Mouse (Mus musculus): ENCODE data around the gene Rarres1. TPM values are rescaled to one million over a fixed set of nuclear protein-coding genes. Genes with fewer than 3 reads are reported as not detected.

Rarres1 gene
- total and polyA plus RNA-seq, 3 experiments = not detected

GRCm38 (mm10) chr3:67553927-67554448, 38.7 kb upstream of the Rarres1 start:
- H3K79me2 ChIP-seq (ENCODE audit: control insufficient read depth, insufficient read depth, low read length, poor library complexity) = no peaks in the 10 kb centered on the region
- H3K27me3 ChIP-seq (ENCODE audit: control insufficient read depth in 1 of 2, insufficient read depth in 2 of 2, low read length in 2 of 2) = no peaks in the 10 kb centered on the region; a peak in 1 of 4 replicates
- no peak overlapping the region for H3K4me3 ChIP-seq (ENCODE audit: control insufficient read depth in 1 of 2, insufficient read depth in 1 of 2, low read depth in 2 of 2, low read length in 2 of 2)
- H3K9ac ChIP-seq (ENCODE audit: control insufficient read depth, low read depth, low read length, poor library complexity, severe bottlenecking) = no peak overlapping the region
- H3K4me1 ChIP-seq (ENCODE audit: control insufficient read depth in 1 of 2, insufficient read depth in 2 of 2, low read length in 2 of 2) = no peaks in the 10 kb centered on the region
- no peak for DNase-seq (ENCODE audit: low read depth, low spot score)
- TF ChIP-seq SMC3 (IDR thresholded peaks at IDR 0.05; ENCODE audit: low read depth, low read length) (no peak), USF2 (IDR thresholded peaks at IDR 0.05; ENCODE audit: borderline replicate concordance in 1 of 2, insufficient read depth in 1 of 2, low read depth in 1 of 2, low read length in 2 of 2) (no peak), JUND (IDR thresholded peaks at IDR 0.05; ENCODE audit: low read depth, low read length) (no peak), HCFC1 (IDR thresholded peaks at IDR 0.05; ENCODE audit: low read depth, low read length) (no peak), NELFE (IDR thresholded peaks at IDR 0.05; ENCODE audit: low read depth, low read length) (no peak), MAX (IDR thresholded peaks at IDR 0.05; ENCODE audit: low read length) (no peak), USF1 (IDR thresholded peaks at IDR 0.05; ENCODE audit: low read depth, low read length) (no peak), RAD21 (IDR thresholded peaks at IDR 0.05; ENCODE audit: low read depth, low read length) (no peak), CTCF (IDR thresholded peaks at IDR 0.05 in 2 of 3, conservative IDR thresholded peaks at IDR 0.05 in 1 of 3; ENCODE audit: control insufficient read depth in 1 of 3, insufficient read depth in 1 of 3, low read depth in 2 of 3, low read length in 3 of 3, poor library complexity in 1 of 3, severe bottlenecking in 1 of 3) (no peak), MAZ (IDR thresholded peaks at IDR 0.05; ENCODE audit: low read depth, low read length) (no peak), GATA1 (IDR thresholded peaks at IDR 0.05; ENCODE audit: low read depth, low read length) (no peak), BHLHE40 (IDR thresholded peaks at IDR 0.05; ENCODE audit: borderline replicate concordance, low read depth, low read length) (no peak), CHD2 (IDR thresholded peaks at IDR 0.05; ENCODE audit: low read length) (no peak), ZNF384 (IDR thresholded peaks at IDR 0.05; ENCODE audit: low read depth, low read length) (no peak), POLR2AphosphoS5 (IDR thresholded peaks at IDR 0.05; ENCODE audit: borderline replicate concordance, low read depth, low read length) (no peak), GABPA (IDR thresholded peaks at IDR 0.05; ENCODE audit: low read depth, low read length) (no peak), MAFK (IDR thresholded peaks at IDR 0.05; ENCODE audit: borderline replicate concordance, low read depth, low read length) (no peak), ZC3H11A (IDR thresholded peaks at IDR 0.05; ENCODE audit: low read depth, low read length) (no peak), MXI1 (IDR thresholded peaks at IDR 0.05; ENCODE audit: low read depth, low read length) (no peak), E2F4 (IDR thresholded peaks at IDR 0.05; ENCODE audit: borderline replicate concordance, low read depth, low read length) (no peak)
- H3K9me3 ChIP-seq (replicated peaks; ENCODE audit: insufficient read depth, low read length) = no peaks in the 10 kb centered on the region
- H3K27ac ChIP-seq (ENCODE audit: control insufficient read depth, low read depth, low read length) = no peak overlapping the region
- no peaks in the 10 kb centered on the region for H3K36me3 ChIP-seq (ENCODE audit: control insufficient read depth in 1 of 2, insufficient read depth in 2 of 2, low read length in 2 of 2)

- DNase-seq (ENCODE audit: low read depth, low spot score) = no peak
- Histone ChIP-seq H3K79me2 (ENCODE audit: control insufficient read depth, insufficient read depth, low read length, poor library complexity) (no peaks in the 10 kb centered on the region), H3K36me3 (ENCODE audit: control insufficient read depth in 1 of 2, insufficient read depth in 2 of 2, low read length in 2 of 2) (no peaks in the 10 kb centered on the region)
These were observed 38.0 kb upstream of the Rarres1 start for GRCm38 (mm10) chr3:67553281-67553680.

More at GRCm38 (mm10) chr3:67553281-67553680, 38.0 kb upstream of the Rarres1 start:
- H3K4me1 ChIP-seq (ENCODE audit: control insufficient read depth in 1 of 2, insufficient read depth in 2 of 2, low read length in 2 of 2) = no peaks in the 10 kb centered on the region
- TF ChIP-seq TCF12 (IDR thresholded peaks at IDR 0.05; ENCODE audit: low read depth, low read length) (no peak), GABPA (IDR thresholded peaks at IDR 0.05; ENCODE audit: low read depth, low read length) (no peak), HCFC1 (IDR thresholded peaks at IDR 0.05; ENCODE audit: low read depth, low read length) (peak; percentile 84), TBP (IDR thresholded peaks at IDR 0.05; ENCODE audit: low read depth, low read length) (no peak)
- H3K27me3 ChIP-seq (ENCODE audit: control insufficient read depth in 1 of 2, insufficient read depth in 2 of 2, low read length in 2 of 2) = no peaks in the 10 kb centered on the region; a peak in 1 of 4 replicates
- no peaks in the 10 kb centered on the region for H3K9me3 ChIP-seq (replicated peaks; ENCODE audit: insufficient read depth, low read length)
- H3K4me3 ChIP-seq (ENCODE audit: control insufficient read depth in 1 of 2, insufficient read depth in 1 of 2, low read depth in 2 of 2, low read length in 2 of 2) = no peak overlapping the region; a peak in 1 of 4 replicates
- no peak overlapping the region for H3K9ac ChIP-seq (ENCODE audit: control insufficient read depth, low read depth, low read length, poor library complexity, severe bottlenecking)
- H3K27ac ChIP-seq (ENCODE audit: control insufficient read depth, low read depth, low read length) = no peak overlapping the region
